Mouse (Mus musculus) heart, postnatal 0 days (tissue): Measurements from ENCODE around the gene Grhl3. TPM values are rescaled to one million over a fixed set of nuclear protein-coding genes. Genes with fewer than 3 reads are reported as not detected.
A peak's percentile ranks its signal among the peaks of the same experiment; 100 is the strongest.

Experiments
- ATAC-seq: fragments of 200-750 bp; cut with Nextera tagmentation; 2 replicates; pipeline ENCODE4 v1.8.0; 2017; ENCODE audit warnings: low read depth, moderate number of reproducible peaks, moderate library complexity; ENCODE audit not compliant: insufficient read depth
- DNase-seq: peaks from one replicate; pipeline ENCODE4 v3.0.0-alpha.2; 2016; ENCODE audit warnings: low spot score
- H3K27ac ChIP-seq: fragments of 300-500 bp; sonication (generic); 2 replicates; pipeline ENCODE4 v1.5.1; 2014; ENCODE audit warnings: low read depth, mild to moderate bottlenecking
- H3K27me3 ChIP-seq: fragments of 300-500 bp; sonication (generic); 2 replicates; pipeline ENCODE4 v1.6.1; 2014; ENCODE audit warnings: low read length, mixed read lengths; ENCODE audit not compliant: control insufficient read depth, insufficient read depth
- H3K36me3 ChIP-seq: fragments of 300-500 bp; sonication (generic); replicated peaks from 2 replicates; pipeline ENCODE4 v1.6.1; 2014; ENCODE audit warnings: low read length, mixed read lengths; ENCODE audit not compliant: control insufficient read depth, insufficient read depth
- H3K4me1 ChIP-seq: fragments of 300-500 bp; sonication (generic); 2 replicates; pipeline ENCODE4 v1.6.1; 2014; ENCODE audit warnings: antibody characterized with exemption; ENCODE audit not compliant: control insufficient read depth, insufficient read depth
- H3K4me2 ChIP-seq: fragments of 300-500 bp; sonication (generic); 2 replicates; pipeline ENCODE4 v1.6.1; 2014; ENCODE audit warnings: low read depth, mild to moderate bottlenecking, low read length, moderate library complexity
- H3K4me3 ChIP-seq: fragments of 300-500 bp; sonication (generic); 2 replicates; pipeline ENCODE4 v1.5.1; 2014; ENCODE audit warnings: low read depth, low read length
- H3K9ac ChIP-seq: fragments of 300-500 bp; sonication (generic); replicated peaks from 2 replicates; pipeline ENCODE4 v1.6.1; 2014; ENCODE audit warnings: low read depth, low read length, mixed read lengths
- H3K9me3 ChIP-seq: fragments of 300-500 bp; sonication (generic); replicated peaks from 2 replicates; pipeline ENCODE4 v1.6.1; 2016; ENCODE audit warnings: low read length; ENCODE audit not compliant: control insufficient read depth
- CTCF ChIP-seq: IDR thresholded peaks from 2 replicates; pipeline ENCODE4 v1.5.1; 2016; ENCODE audit warnings: antibody characterized with exemption, control low read depth, low read depth
- EP300 ChIP-seq: IDR thresholded peaks from 2 replicates; pipeline ENCODE4 v1.6.1; 2016; ENCODE audit warnings: antibody characterized with exemption, low read depth
- WGBS: fragments of 180-500 bp; shearing (Covaris S2); extraction: QIAGEN DNeasy Blood & Tissue Kit; methylation state at CpG from one replicate; pipeline ENCODE4 v1.1.7; 2014; 5-methylcytosine and 5-hydroxymethylcytosine counted together
- polyA plus RNA-seq: library from polyadenylated mRNA; unstranded; fragments of >200 nt; fragmentation: Nextera tagmentation; extraction: Ambion mirVana; gene quantifications from 2 replicates; pipeline ENCODE4 v1.2.1, GENCODE M21; 2015
- total RNA-seq: library from RNA; depleted of rRNA; stranded (reverse); fragments of >200 nt; gene quantifications from 2 replicates; pipeline ENCODE4 v1.2.3, GENCODE M21; 2014; ENCODE audit warnings: low replicate concordance

Gene Grhl3
- total and polyA plus RNA-seq, 2 experiments from 2014 or later: 1.4 to 1.9 TPM

- DNase-seq: peak; percentile 66
- no peaks in the 10 kb centered on the region for H3K4me1 ChIP-seq
- no peak for TF ChIP-seq EP300
- TF ChIP-seq CTCF: peak; percentile 82
- no peaks in the 10 kb centered on the region for H3K27me3 ChIP-seq
- WGBS: 54% methylated on average over 15 of the region's 15 CpGs
- no peak overlapping the region for H3K4me3 ChIP-seq
- H3K9ac ChIP-seq: no peak overlapping the region
- no peaks in the 10 kb centered on the region for H3K9me3 ChIP-seq
- H3K36me3 ChIP-seq: no peaks in the 10 kb centered on the region
- H3K27ac ChIP-seq: 0 out of 2 replicates have a peak overlapping the region, but pooled peaks have one; percentile 11
- ATAC-seq: peak; percentile 53; the same call in 1 of the 2 replicates
- H3K4me2 ChIP-seq: no peak overlapping the region
These were observed 56.8 kb downstream of the Grhl3 start for GRCm38 (mm10) chr4:135516351-135517316.

GRCm38 (mm10) chr4:135514925-135515324 is 58.5 kb downstream of the Grhl3 start:
- H3K9me3 ChIP-seq: no peaks in the 10 kb centered on the region
- H3K36me3 ChIP-seq: no peaks in the 10 kb centered on the region
- H3K27me3 ChIP-seq: no peaks in the 10 kb centered on the region
- no peak overlapping the region for H3K9ac ChIP-seq
- DNase-seq (no peak), ATAC-seq (no peak)
- WGBS: 79% methylated on average over 14 of the region's 14 CpGs
- no peak for TF ChIP-seq CTCF
- no peak for TF ChIP-seq EP300
- H3K4me1 ChIP-seq: no peaks in the 10 kb centered on the region
- no peak overlapping the region for H3K4me2 ChIP-seq
- H3K27ac ChIP-seq: no peak overlapping the region
- H3K4me3 ChIP-seq: no peak overlapping the region

GRCm38 (mm10) chr4:135513865-135514264 is 59.6 kb downstream of the Grhl3 start:
- no peaks in the 10 kb centered on the region for H3K9me3 ChIP-seq
- no peak for ATAC-seq
- no peak overlapping the region for H3K27ac ChIP-seq
- no peaks in the 10 kb centered on the region for H3K27me3 ChIP-seq
- H3K36me3 ChIP-seq: no peaks in the 10 kb centered on the region
- H3K4me3 ChIP-seq: no peak overlapping the region
- no peak for DNase-seq
- no peak overlapping the region for H3K4me2 ChIP-seq
- 76% methylated on average over 7 of the region's 7 CpGs for WGBS
- H3K4me1 ChIP-seq: no peaks in the 10 kb centered on the region
- TF ChIP-seq EP300 (no peak), CTCF (no peak)
- no peak overlapping the region for H3K9ac ChIP-seq

GRCm38 (mm10) chr4:135509515-135509914 is 63.9 kb downstream of the Grhl3 start:
- Histone ChIP-seq H3K36me3 (no peaks in the 10 kb centered on the region), H3K4me1 (peaks cover 6% of the 10 kb centered on the region; the same call in 1 of the 2 replicates), H3K9me3 (no peaks in the 10 kb centered on the region), H3K27ac (no peak overlapping the region), H3K27me3 (no peaks in the 10 kb centered on the region), H3K4me3 (no peak overlapping the region), H3K4me2 (no peak overlapping the region), H3K9ac (no peak overlapping the region)
- ATAC-seq (no peak), DNase-seq (no peak)
- 70% methylated on average over 12 of the region's 12 CpGs for WGBS
- no peak for TF ChIP-seq CTCF
- TF ChIP-seq EP300: no peak

- Histone ChIP-seq H3K4me3 (no peak overlapping the region), H3K4me1 (peaks cover 6% of the 10 kb centered on the region; the same call in 1 of the 2 replicates), H3K9ac (no peak overlapping the region), H3K4me2 (peak overlapping the region; percentile 28; the same call in 1 of the 2 replicates), H3K27ac (no peak overlapping the region), H3K27me3 (no peaks in the 10 kb centered on the region), H3K9me3 (no peaks in the 10 kb centered on the region), H3K36me3 (no peaks in the 10 kb centered on the region)
- TF ChIP-seq CTCF: peak; percentile 92
- no peak for TF ChIP-seq EP300
- WGBS: 20% methylated on average over 13 of the region's 13 CpGs
- ATAC-seq: peak; percentile 47; the same call in 1 of the 2 replicates
- DNase-seq: peak; percentile 83
These were observed 64.9 kb downstream of the Grhl3 start for GRCm38 (mm10) chr4:135508419-135509039.
